24 mouse cellular contexts compared by ENCODE assay signal in genomic region chr7:81020307-81020706, GRCm38 (mm10).
"Had no signal": no experiment of that assay in that cellular context is flagged by ENCODE, and none has a peak within 500 bp of the region (broad histone marks: within the 10 kb centered on the region; RNA-seq: fewer than 3 reads in every experiment).

No protein-coding gene starts in this region.

- H3K9me3 ChIP-seq: heart, embryonic 13.5 days; heart, embryonic 15.5 days; hindbrain, embryonic 13.5 days; hindbrain, embryonic 15.5 days; kidney, embryonic 15.5 days; limb, embryonic 13.5 days; limb, embryonic 15.5 days; liver, embryonic 13.5 days; liver, embryonic 15.5 days had no signal

- DNase-seq: gastrocnemius, postnatal 14 days; gastrocnemius, postnatal 36 days; heart, adult 11 months; heart, adult 2 months; heart, postnatal 14 days; heart, postnatal 36 days; kidney, adult 11 months; kidney, adult 2 months; kidney, adult 9 months; kidney, postnatal 14 days; layer of hippocampus, adult 9-11 months; layer of hippocampus, postnatal 36 days; left cerebral cortex, postnatal 4 days; liver, embryonic 13.5 days had no signal

- H3K4me1 ChIP-seq: heart, embryonic 15.5 days; hindbrain, embryonic 13.5 days; kidney, embryonic 15.5 days; limb, embryonic 13.5 days; limb, embryonic 15.5 days had no signal

- H3K4me3 ChIP-seq: heart, adult 2 months; heart, embryonic 13.5 days; heart, embryonic 15.5 days; hindbrain, embryonic 13.5 days; hindbrain, embryonic 15.5 days; kidney, embryonic 15.5 days; limb, embryonic 13.5 days; limb, embryonic 15.5 days; liver, embryonic 13.5 days; liver, embryonic 15.5 days had no signal

- H3K9ac ChIP-seq: heart, embryonic 13.5 days; heart, embryonic 15.5 days; hindbrain, embryonic 13.5 days; hindbrain, embryonic 15.5 days; kidney, embryonic 15.5 days; limb, embryonic 13.5 days; limb, embryonic 15.5 days; liver, embryonic 13.5 days; liver, embryonic 15.5 days had no signal

- H3K27ac ChIP-seq: heart, adult 2 months; heart, embryonic 13.5 days; heart, embryonic 15.5 days; hindbrain, embryonic 13.5 days; hindbrain, embryonic 15.5 days; hindbrain, postnatal 0 days; kidney, embryonic 15.5 days; kidney, postnatal 0 days; limb, embryonic 13.5 days; limb, embryonic 15.5 days; liver, embryonic 13.5 days; liver, embryonic 15.5 days had no signal
